Mouse (Mus musculus) A20 (cell line): ENCODE data around the gene Slc43a1.

Experiments used
- DNase-seq: peaks from one replicate; pipeline ENCODE4 v3.0.0-alpha.2; 2011; ENCODE audit warnings: low read depth, low spot score

Slc43a1 gene

DNA sequence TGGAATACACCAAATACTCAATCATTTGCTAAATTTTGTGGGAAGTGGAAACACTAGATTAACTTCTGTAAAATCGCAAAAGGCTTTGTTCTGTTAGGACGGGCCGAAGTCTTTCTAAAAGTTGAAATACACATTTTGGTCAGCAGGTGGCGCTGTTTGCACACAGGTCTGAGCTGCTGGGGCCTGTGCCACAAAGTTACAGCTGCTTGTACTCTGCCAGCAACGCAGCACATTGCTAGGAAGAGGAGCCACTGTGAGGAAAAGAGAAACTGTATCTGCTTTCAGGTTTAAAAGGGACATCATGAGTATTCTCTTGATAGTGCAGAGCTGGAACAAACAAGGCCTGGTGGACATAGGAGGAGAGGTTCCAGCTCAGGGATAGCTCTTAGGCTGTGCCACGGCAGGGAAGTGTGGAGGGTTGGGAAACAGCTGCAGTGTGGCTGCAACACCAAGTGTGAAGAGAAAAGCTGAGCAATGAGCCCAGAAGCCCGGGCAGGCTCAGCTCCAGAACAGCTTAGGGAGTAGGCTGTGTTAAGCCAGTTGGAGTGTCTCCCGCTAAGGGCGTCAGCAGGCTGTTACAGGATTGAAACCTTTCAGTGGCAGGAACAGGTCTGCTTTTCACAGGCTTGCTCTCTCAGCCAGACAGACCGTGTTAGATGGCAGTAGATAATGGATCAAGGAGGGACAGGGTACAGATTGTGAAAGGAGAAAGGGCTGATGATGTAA, 6.8 kb upstream of the Slc43a1 start:
- peak; percentile 88 for DNase-seq

DNA sequence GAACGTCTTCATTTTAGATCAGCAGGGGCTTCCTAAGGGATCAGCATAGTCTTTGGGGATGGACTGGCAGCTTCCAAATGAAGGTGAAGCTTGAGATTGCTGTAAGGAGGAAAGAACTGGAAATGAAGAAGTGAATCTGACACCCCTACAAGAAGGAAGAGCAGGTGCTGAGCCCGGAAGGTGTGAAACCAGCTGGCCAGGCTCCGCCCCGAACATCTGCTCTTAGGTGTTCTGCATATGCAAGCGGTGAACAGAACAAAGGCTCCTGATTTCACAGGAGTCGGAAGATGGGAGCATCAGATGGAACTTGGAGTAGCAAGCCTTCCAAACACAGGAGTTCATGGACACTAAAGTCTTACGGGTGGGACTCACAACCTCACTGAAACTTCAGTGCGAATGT, 1.5 kb upstream of the Slc43a1 start:
- DNase-seq: peak; percentile 95

- DNase-seq: peak; percentile 79
Observed at GRCm38 (mm10) chr2:84837817-84838592, 645 bp upstream of the Slc43a1 start.

DNA sequence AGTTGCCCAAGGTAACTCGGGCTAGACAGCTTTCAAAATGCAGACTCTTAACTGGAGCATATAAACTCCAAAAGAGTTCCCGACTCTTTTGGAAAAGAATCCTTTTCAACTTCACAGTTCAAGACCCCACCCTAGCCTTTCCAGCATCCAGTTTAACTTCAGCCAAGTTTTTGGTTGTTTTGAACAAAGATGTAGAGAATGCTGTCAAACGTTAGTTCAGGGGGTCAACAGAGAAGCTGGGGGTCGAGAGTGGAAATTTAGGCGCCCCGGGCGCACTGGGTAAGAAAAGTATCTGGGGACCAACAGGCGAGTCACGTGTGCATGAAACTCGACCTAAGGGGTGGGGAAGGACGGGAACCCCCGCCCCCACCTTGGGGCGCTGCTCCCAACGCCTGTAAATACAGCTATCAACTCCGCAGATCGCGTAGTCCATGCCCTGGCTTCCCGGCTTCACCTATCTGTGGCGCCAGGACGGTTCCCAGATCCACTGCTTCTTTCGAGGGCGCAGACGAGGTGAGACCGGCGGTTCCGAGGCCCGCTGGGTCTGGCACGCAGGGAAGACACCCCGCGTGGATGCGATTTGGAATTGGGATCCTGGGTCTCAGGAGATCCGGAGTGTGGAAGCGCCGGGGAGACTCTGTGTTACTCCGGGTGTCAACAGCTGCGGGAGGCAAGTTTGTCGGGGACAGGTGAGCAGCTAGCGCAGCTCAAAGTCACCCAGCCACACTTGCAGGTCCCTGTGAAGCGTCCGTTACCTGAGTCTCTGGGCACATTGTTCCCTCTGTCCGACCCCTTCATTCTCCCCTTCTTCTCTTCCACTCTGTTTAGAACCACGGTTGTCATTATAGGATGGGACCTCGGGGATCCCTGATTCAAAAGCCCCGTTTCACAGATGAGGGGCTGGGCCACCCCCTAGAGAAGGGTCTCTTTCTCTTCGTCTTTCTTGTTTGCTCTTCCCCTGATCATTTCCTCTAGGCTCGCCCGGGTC, 637 bp downstream of the Slc43a1 start:
- DNase-seq: peak; percentile 70

DNA sequence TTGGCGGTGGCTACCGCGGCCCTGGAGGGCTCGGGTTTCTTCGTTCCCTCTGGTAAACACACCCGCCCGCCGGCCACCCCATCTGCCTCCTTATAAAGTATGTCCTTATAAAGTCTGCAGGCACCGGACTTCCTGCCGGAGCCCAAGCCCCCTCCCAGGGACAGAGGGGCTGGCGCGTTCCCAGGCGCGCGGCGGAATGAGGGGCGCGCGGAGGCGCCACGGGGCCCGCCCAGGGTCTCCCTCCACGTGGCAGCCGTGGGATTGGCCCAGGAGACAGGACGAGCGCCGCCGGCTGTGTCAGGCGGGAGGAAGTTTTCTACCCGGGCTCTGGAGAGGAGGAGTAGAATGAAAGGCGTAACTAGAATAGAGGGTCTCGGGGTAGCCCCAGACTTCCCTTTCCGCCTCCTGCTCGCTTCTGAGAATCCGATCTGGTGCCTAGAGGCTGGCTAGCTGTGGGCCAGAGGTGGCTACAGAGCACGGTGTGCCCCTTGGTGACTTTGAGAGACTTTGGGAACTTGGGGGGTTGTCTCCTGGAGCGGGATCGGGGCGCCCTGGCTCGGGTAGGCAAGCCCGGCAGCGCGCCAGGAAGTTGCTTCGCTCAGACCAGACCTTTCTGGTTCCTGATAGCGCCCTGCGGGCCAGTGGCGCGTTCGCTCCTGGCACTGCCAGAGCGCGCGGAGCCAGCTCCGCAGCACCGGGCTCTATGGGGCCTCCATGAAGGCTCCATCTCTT, 1.5 kb downstream of the Slc43a1 start:
- peak; percentile 75 for DNase-seq

DNA sequence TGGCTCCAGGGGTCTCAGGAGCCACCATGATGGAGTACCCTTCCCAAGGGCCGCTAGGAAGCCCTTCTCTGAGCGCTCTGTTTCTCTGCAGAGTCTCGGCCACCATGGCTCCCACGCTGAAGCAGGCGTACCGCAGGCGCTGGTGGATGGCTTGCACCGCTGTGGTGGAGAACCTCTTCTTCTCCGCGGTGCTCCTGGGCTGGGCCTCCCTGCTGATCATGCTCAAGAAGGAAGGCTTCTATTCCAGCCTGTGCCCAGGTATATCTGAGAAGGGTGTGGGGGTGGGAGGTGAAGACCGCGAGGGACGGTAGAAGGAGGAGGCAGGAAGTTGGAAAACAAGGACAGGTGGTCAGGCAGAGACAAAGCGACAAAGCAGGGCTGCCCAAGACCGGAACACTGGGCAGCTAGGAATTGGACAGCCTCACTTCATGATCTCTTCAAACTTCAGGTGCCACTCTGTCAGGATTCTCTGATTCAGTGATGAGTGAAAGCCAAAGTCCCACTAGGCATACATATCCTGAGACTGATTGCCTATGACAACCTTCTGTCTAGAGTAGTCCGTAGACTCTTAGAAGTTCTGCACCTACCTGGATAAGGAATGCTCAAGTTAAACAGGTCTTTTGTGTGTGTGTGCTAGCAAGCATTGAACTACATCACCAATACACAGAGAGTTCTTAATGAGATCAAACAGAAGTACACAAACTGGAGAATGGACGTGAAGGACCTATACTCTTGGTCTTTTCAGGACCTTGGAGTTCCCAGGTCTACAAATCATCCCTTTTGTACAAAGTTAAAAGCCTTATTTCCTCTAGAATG, 2.3 kb downstream of the Slc43a1 start:
- DNase-seq: no peak

- no peak for DNase-seq
Observed at GRCm38 (mm10) chr2:84841905-84842304, 3.3 kb downstream of the Slc43a1 start.

DNA sequence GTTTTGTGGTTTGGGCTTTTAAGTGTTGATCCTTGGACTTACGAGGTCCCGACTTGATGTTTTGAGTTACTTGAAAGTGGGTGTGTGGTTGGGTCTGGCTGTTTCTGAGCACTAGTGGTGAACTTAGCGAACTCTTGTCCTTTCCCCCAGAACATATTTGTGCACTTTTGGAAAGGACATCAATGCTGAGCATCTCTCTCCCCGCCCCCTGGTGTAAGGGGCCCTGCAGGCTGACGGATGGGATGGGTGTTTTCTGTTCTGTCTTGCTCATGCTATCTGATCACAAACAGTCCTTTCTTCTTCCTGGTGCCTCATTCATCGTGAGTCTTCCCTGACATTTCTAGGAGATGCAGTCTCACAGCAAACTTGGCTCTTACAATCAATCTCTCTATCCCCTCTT, 5.0 kb downstream of the Slc43a1 start:
- no peak for DNase-seq

DNA sequence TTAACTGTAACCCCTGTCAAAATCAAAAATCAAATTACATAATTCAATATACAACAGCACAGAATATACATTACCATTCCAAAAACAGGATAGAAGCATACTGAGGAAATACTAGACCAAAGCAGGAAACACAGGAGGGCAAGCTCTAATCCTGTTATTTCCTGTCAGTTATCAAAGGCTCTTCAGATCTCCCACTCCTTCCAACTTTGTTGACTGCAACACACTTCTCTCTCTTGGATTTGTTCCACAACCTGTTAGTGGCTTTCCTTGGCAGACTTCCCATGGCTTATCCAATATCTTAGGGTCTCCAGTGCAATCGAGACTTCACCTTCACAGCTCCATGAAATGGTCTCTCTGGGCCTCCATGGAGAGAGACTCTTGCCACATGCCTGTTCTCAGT, 6.6 kb downstream of the Slc43a1 start:
- no peak for DNase-seq

GRCm38 (mm10) chr2:84850407-84851129, 11.9 kb downstream of the Slc43a1 start:
- no peak for DNase-seq

DNA sequence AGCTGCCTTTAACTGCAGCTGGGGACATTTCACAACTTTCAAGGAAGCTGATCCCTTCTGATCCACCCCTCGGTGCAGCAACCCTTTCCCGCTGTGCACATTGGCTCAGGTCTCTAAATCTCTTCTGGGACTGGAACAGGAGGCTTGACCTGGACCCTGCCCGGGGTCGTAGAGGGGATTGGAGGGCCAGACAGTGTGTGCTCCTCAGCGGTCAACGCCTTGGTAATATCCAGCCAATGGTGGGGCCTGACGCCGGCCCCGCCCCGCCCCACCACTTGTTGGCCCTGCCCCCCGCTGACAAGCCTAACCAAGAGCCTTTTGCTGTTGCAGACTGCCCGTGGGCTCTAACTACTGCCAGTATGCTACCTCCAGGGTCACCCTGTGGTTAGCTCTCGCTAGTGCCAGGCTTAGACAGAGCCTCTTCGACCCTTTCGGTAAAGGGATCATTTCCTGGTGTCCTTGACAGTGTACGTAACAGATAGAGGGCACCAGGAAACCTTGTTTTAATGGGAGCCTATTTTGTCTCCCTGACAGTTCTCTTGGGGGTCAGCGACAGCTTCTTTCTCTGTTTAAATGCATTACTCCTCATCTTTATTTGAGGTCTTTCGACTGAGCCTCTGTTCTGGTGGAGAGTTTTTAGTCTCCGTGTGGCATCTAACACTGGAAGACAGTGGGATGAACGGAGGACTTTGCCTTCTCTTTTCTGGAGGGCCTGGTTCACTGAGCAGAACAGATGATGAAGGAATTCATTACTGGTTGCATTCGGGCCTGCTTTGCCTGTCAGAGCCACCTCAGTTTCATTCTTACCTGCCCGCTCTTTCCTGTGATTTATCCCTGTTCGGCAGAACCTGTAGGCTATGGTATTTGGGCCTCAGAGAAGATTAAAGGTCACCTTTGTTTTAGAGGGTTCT, 12.7 kb downstream of the Slc43a1 start:
- DNase-seq: no peak

DNA sequence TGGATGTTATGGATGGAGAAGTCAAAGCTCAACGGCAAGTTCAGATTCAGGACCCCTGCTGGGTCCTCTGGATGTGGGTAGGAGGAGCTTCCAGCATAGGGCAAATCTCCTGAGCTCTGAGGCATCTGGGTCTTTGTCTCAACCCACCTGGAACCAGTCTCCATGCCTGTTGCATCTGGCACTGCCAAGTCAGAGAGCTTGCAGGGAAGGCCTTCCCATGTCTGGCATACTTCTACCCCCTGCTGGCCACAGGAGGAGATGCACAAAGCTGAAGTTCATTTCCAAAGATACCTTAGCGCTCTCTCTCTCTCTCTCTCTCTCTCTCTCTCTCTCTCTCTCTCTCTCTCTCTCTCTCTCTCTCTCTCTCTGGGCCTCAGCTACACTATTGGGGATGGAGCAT, 17.1 kb downstream of the Slc43a1 start:
- DNase-seq: peak; percentile 62

GRCm38 (mm10) chr2:84858551-84858950, 19.9 kb downstream of the Slc43a1 start:
- no peak for DNase-seq

GRCm38 (mm10) chr2:84859991-84860780, 21.5 kb downstream of the Slc43a1 start:
- DNase-seq: no peak

DNA sequence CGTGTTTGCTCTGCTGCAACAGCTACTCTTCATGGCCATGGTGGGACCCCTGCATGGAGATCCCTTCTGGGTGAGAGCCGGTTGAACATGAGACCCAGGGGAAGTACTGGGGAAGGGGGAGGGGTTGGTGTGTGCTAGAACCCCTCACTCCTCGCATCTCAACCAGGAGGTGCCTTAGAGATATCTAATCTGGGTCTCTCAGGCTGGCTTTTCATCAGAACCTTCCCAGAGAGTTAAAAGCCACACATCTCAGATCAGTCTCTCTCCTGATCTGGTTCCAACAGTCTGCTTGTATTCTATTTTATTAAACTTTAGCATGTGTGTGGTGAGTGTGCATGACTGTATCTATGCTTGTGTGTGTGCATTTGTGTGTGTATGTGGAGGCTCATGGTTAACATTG, 22.8 kb downstream of the Slc43a1 start:
- no peak for DNase-seq

DNA sequence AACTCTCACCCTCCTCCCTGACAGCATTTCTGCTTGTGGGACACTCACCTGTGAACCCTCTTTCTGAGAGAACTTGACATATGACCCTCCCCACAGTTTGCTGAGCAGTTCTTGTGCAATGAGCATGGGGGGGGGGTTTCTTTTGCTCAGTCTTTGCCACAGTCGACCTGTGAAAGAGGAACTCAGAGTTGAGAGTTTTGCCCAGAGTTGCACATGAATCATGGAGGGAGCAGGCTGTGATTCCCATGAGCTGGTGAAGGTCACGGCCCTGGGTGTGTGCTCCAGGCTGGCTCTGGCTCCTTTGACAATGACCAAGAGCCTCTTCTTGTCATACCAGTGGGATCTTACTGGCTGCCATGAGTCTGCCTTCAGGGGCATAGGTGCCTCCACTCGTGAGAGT, 23.6 kb downstream of the Slc43a1 start:
- DNase-seq: peak; percentile 53

DNA sequence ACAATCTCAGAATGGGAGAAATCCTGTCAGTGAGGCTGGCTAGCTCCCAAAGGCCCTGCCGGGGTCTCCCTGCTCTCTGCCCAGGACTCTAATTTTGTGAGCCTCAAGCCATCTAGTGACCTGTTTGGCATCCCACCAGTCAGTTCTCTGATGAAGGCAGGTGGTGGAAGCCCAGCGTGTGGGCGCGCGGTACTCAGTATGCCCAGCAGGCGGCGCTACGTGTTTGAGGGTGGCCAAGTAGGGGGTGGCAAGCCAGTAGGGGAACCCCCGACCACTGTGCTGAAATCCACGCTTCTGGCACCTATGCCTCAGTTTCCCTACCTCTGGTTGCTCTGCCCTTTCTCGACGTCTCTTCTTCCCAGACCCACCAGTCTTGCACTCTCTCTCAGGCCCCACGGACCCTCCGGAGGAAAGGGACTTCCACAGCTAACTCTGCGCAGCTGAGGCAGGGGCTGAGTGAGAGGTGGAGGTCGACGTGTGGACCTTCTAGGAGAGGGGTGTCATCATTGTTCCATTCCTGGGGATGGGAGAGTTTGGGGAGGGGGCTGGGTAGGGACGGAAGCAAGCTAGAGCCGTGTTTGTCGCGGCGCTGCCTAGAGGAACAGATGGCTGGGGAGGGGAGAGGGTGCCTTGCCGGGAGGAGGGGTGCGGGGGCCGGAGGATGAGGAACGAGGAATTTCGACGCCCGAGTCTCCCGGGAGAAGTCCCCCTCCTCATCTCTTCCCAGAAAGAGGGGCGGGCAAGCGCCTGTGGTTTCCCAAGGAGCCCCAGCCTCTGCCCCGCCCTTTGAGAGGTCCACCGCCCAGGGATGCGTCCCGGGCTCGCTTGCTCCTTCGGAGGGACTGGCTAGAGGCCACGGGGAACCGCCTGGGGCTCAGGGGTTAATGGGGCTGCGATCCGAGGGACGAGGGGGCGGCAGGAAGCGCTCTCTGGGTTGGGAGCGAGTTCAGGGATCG, 27.2 kb downstream of the Slc43a1 start:
- peak; percentile 62 for DNase-seq
